Mouse (Mus musculus): ENCODE measurements around the gene 1700122O11Rik. TPM values are rescaled to one million over a fixed set of nuclear protein-coding genes. Genes with fewer than 3 reads are reported as not detected.
A peak's percentile ranks its signal among the peaks of the same experiment; 100 is the strongest.

Gene 1700122O11Rik
- polyA plus RNA-seq, 1 experiment from 2014 or later: not detected

- TF ChIP-seq CTCF (IDR thresholded peaks at IDR 0.05; ENCODE audit: low read depth): peak; percentile 47
- Histone ChIP-seq H3K4me3 (replicated peaks; ENCODE audit: low read depth, low read length) (no peak overlapping the region), H3K9ac (ENCODE audit: low read depth, low read length) (no peak overlapping the region), H3K9me3 (replicated peaks; ENCODE audit: low read length) (no peaks in the 10 kb centered on the region), H3K27ac (no peak overlapping the region), H3K4me1 (replicated peaks; ENCODE audit: insufficient read depth, low read length) (peaks cover 13% of the 10 kb centered on the region; the same call in 1 of the 2 replicates), H3K4me2 (ENCODE audit: low read length) (no peak overlapping the region), H3K36me3 (ENCODE audit: insufficient read depth, low read length) (no peaks in the 10 kb centered on the region), H3K27me3 (ENCODE audit: insufficient read depth, low read length) (no peaks in the 10 kb centered on the region)
- WGBS: 83% methylated on average over 5 of the region's 5 CpGs
- DNase-seq (ENCODE audit: low spot score) (no peak), ATAC-seq (replicated peaks; ENCODE audit: low FRiP score, low read depth) (no peak)
Measured at GRCm38 (mm10) chr17:48043154-48043880, 5.2 kb upstream of the 1700122O11Rik start.

- H3K9ac ChIP-seq (ENCODE audit: low read depth, low read length): peak overlapping the region; percentile 27; the same call in 1 of the 2 replicates
- TF ChIP-seq CTCF (IDR thresholded peaks at IDR 0.05; ENCODE audit: low read depth): no peak
- peak overlapping the region; percentile 54; the same call in 1 of the 2 replicates for H3K27ac ChIP-seq
- ATAC-seq (replicated peaks; ENCODE audit: low FRiP score, low read depth) (no peak; the same call in 1 of the 2 replicates), DNase-seq (ENCODE audit: low spot score) (peak; percentile 80)
- no peaks in the 10 kb centered on the region for H3K27me3 ChIP-seq (ENCODE audit: insufficient read depth, low read length)
- 9% methylated on average over 29 of the region's 29 CpGs for WGBS
- peak overlapping the region; percentile 13; the same call in 1 of the 2 replicates for H3K4me3 ChIP-seq (replicated peaks; ENCODE audit: low read depth, low read length)
- H3K36me3 ChIP-seq (ENCODE audit: insufficient read depth, low read length): no peaks in the 10 kb centered on the region
- peak overlapping the region; percentile 34 for H3K4me2 ChIP-seq (ENCODE audit: low read length)
- no peaks in the 10 kb centered on the region for H3K9me3 ChIP-seq (replicated peaks; ENCODE audit: low read length)
- peaks cover 13% of the 10 kb centered on the region; the same call in 1 of the 2 replicates for H3K4me1 ChIP-seq (replicated peaks; ENCODE audit: insufficient read depth, low read length)
Measured at GRCm38 (mm10) chr17:48041351-48042287, 3.5 kb upstream of the 1700122O11Rik start.

- TF ChIP-seq CTCF (IDR thresholded peaks at IDR 0.05; ENCODE audit: low read depth): no peak
- H3K36me3 ChIP-seq (ENCODE audit: insufficient read depth, low read length): no peaks in the 10 kb centered on the region
- 0 out of 2 replicates have a peak overlapping the region, but pooled peaks have one; percentile 13 for H3K4me3 ChIP-seq (replicated peaks; ENCODE audit: low read depth, low read length)
- no peaks in the 10 kb centered on the region for H3K27me3 ChIP-seq (ENCODE audit: insufficient read depth, low read length)
- ATAC-seq (replicated peaks; ENCODE audit: low FRiP score, low read depth): peak; percentile 89
- peaks cover 13% of the 10 kb centered on the region; the same call in 1 of the 2 replicates for H3K4me1 ChIP-seq (replicated peaks; ENCODE audit: insufficient read depth, low read length)
- peak overlapping the region; percentile 45 for H3K4me2 ChIP-seq (ENCODE audit: low read length)
- no peak overlapping the region for H3K27ac ChIP-seq
- 12% methylated on average over 14 of the region's 14 CpGs for WGBS
- no peaks in the 10 kb centered on the region for H3K9me3 ChIP-seq (replicated peaks; ENCODE audit: low read length)
- peak; percentile 93 for DNase-seq (ENCODE audit: low spot score)
- no peak overlapping the region for H3K9ac ChIP-seq (ENCODE audit: low read depth, low read length)
Measured at GRCm38 (mm10) chr17:48039232-48039866, 1.3 kb upstream of the 1700122O11Rik start.

GRCm38 (mm10) chr17:48036921-48037320 is 1.2 kb downstream of the 1700122O11Rik start:
- no peak overlapping the region for H3K9ac ChIP-seq (ENCODE audit: low read depth, low read length)
- no peaks in the 10 kb centered on the region for H3K9me3 ChIP-seq (replicated peaks; ENCODE audit: low read length)
- ATAC-seq (replicated peaks; ENCODE audit: low FRiP score, low read depth) (no peak), DNase-seq (ENCODE audit: low spot score) (no peak)
- no peak overlapping the region for H3K4me2 ChIP-seq (ENCODE audit: low read length)
- no peak overlapping the region for H3K27ac ChIP-seq
- no peak overlapping the region for H3K4me3 ChIP-seq (replicated peaks; ENCODE audit: low read depth, low read length)
- TF ChIP-seq CTCF (IDR thresholded peaks at IDR 0.05; ENCODE audit: low read depth): no peak
- H3K4me1 ChIP-seq (replicated peaks; ENCODE audit: insufficient read depth, low read length): peaks cover 13% of the 10 kb centered on the region; the same call in 1 of the 2 replicates
- H3K27me3 ChIP-seq (ENCODE audit: insufficient read depth, low read length): no peaks in the 10 kb centered on the region
- H3K36me3 ChIP-seq (ENCODE audit: insufficient read depth, low read length): no peaks in the 10 kb centered on the region
- WGBS: 56% methylated on average over 3 of the region's 3 CpGs

GRCm38 (mm10) chr17:48031521-48032430 is 6.3 kb downstream of the 1700122O11Rik start:
- ATAC-seq (replicated peaks; ENCODE audit: low FRiP score, low read depth) (peak; percentile 74), DNase-seq (ENCODE audit: low spot score) (peak; percentile 94)
- Histone ChIP-seq H3K4me1 (replicated peaks; ENCODE audit: insufficient read depth, low read length) (peaks cover 13% of the 10 kb centered on the region; the same call in 1 of the 2 replicates), H3K27ac (no peak overlapping the region), H3K4me2 (ENCODE audit: low read length) (peak overlapping the region; percentile 79), H3K9ac (ENCODE audit: low read depth, low read length) (peak overlapping the region; percentile 54), H3K9me3 (replicated peaks; ENCODE audit: low read length) (no peaks in the 10 kb centered on the region), H3K36me3 (ENCODE audit: insufficient read depth, low read length) (no peaks in the 10 kb centered on the region), H3K4me3 (replicated peaks; ENCODE audit: low read depth, low read length) (peak overlapping the region; percentile 35), H3K27me3 (ENCODE audit: insufficient read depth, low read length) (0 out of 2 replicates have a peak, but pooled peaks cover 5% of the 10 kb centered on the region)
- TF ChIP-seq CTCF (IDR thresholded peaks at IDR 0.05; ENCODE audit: low read depth): peak; percentile 65
- 8% methylated on average over 39 of the region's 42 CpGs for WGBS
